Mouse (Mus musculus) liver, embryonic 12.5 days (tissue): ENCODE results near the gene Cyb561a3. TPM values are rescaled to one million over a fixed set of nuclear protein-coding genes. Genes with fewer than 3 reads are reported as not detected.
A peak's percentile ranks its signal among the peaks of the same experiment; 100 is the strongest.

Experiments used
- ATAC-seq: fragments of 200-750 bp; cut with Nextera tagmentation; 2 replicates; pipeline ENCODE4 v1.8.0; 2017; ENCODE audit warnings: moderate number of reproducible peaks, mild to moderate bottlenecking, moderate library complexity
- H3K27ac ChIP-seq: fragments of 300-500 bp; sonication (generic); 2 replicates; pipeline ENCODE4 v1.5.1; 2016; ENCODE audit warnings: mild to moderate bottlenecking
- H3K27me3 ChIP-seq: fragments of 300-500 bp; sonication (generic); replicated peaks from 2 replicates; pipeline ENCODE4 v1.6.1; 2016; ENCODE audit warnings: mild to moderate bottlenecking, moderate library complexity
- H3K36me3 ChIP-seq: fragments of 300-500 bp; sonication (generic); 2 replicates; pipeline ENCODE4 v1.6.1; 2016; ENCODE audit warnings: mild to moderate bottlenecking, moderate library complexity
- H3K4me1 ChIP-seq: fragments of 300-500 bp; sonication (generic); 2 replicates; pipeline ENCODE4 v1.6.1; 2016
- H3K4me2 ChIP-seq: fragments of 300-500 bp; sonication (generic); 2 replicates; pipeline ENCODE4 v1.6.1; 2016; ENCODE audit warnings: mild to moderate bottlenecking, moderate library complexity
- H3K4me3 ChIP-seq: fragments of 300-500 bp; sonication (generic); 2 replicates; pipeline ENCODE4 v1.5.1; 2016; ENCODE audit warnings: mild to moderate bottlenecking, moderate library complexity
- H3K9ac ChIP-seq: fragments of 300-500 bp; sonication (generic); 2 replicates; pipeline ENCODE4 v1.6.1; 2016; ENCODE audit warnings: mild to moderate bottlenecking, moderate library complexity
- H3K9me3 ChIP-seq: fragments of 300-500 bp; sonication (generic); replicated peaks from 2 replicates; pipeline ENCODE4 v1.6.1; 2016; ENCODE audit warnings: mild to moderate bottlenecking, moderate library complexity
- WGBS: fragments of 180-500 bp; shearing (Covaris S2); methylation state at CpG from one replicate; pipeline ENCODE4 v1.1.7; 2016; ENCODE audit not compliant: insufficient replicate concordance; 5-methylcytosine and 5-hydroxymethylcytosine counted together
- polyA plus RNA-seq: library from polyadenylated mRNA; unstranded; fragments of >200 nt; fragmentation: Nextera tagmentation; extraction: Ambion mirVana; gene quantifications from 2 replicates; pipeline ENCODE4 v1.2.1, GENCODE M21; 2016

Gene Cyb561a3
- polyA plus RNA-seq, 1 experiment from 2014 or later = 12.8 TPM

DNA sequence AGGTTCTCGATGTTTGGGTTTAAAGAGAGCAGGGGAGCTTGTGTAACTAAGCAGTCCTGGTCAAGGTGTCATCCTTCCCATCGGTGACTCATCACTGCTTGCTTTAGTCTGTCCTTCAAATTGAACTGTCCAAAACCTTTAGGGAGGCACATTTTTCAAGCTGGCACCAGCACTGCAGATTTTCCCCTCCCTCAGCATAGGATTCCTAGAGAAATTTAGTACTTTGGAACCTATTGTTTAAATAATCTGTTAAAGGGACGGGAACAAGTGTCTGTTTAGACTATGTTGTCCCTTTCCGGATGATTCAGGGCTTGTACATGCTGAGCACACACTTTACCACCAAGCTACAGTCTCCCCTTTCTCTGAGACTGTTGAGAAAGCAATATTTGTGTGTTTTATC lies 11.8 kb upstream of the Cyb561a3 start:
- ATAC-seq = no peak
- H3K27me3 ChIP-seq = no peaks in the 10 kb centered on the region
- no peak overlapping the region for H3K4me2 ChIP-seq
- no peaks in the 10 kb centered on the region for H3K9me3 ChIP-seq
- H3K27ac ChIP-seq = no peak overlapping the region
- 63% methylated on average over 4 of the region's 4 CpGs for WGBS
- peaks cover 11% of the 10 kb centered on the region; the same call in 1 of the 2 replicates for H3K36me3 ChIP-seq
- H3K4me1 ChIP-seq = peaks cover 15% of the 10 kb centered on the region
- H3K4me3 ChIP-seq = no peak overlapping the region
- H3K9ac ChIP-seq = no peak overlapping the region

DNA sequence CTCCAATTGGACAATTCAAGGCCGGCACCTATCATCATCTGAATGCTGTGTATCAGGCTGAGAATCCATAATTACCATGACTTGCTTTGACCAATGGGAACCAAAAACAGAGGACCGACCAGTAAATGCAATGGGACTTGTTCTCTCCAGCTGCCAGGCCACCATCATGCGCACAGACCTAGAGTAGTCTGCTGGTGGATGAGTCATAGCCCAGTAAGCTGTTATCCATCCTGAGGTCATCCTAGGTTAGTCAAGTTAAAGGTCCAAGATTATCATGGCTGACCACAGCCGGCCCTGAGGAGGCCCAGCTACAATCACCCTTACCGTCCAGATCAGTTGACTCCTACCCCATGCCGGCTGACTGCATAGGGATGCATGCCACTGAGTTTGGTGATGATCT lies 7.3 kb upstream of the Cyb561a3 start:
- Histone ChIP-seq H3K9me3 (no peaks in the 10 kb centered on the region), H3K27ac (no peak overlapping the region), H3K4me2 (no peak overlapping the region), H3K9ac (no peak overlapping the region), H3K4me3 (no peak overlapping the region), H3K27me3 (no peaks in the 10 kb centered on the region), H3K36me3 (peaks cover 54% of the 10 kb centered on the region), H3K4me1 (peaks cover 4% of the 10 kb centered on the region; the same call in 1 of the 2 replicates)
- no peak for ATAC-seq
- WGBS = 77% methylated on average over 6 of the region's 6 CpGs

DNA sequence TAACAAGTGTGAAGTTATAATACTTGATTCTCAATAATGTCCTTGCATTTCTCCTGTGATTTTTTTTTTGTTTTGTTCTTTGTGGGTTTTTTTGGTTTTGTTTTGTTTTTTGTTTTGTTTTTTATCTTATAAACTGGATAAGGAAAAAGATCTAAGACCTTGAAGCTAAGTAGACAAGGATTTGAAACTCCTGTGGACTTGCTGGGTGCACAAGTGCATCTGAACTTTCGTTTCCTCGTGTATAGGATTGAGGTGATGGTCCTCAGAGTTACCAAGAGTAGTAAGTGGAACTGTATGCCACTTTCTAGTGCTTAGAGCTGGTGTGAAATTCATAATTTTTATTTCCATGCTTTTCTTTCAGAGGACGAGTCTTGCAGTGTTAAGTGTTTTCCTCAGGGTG lies 3.1 kb downstream of the Cyb561a3 start:
- Histone ChIP-seq H3K9me3 (no peaks in the 10 kb centered on the region), H3K4me2 (no peak overlapping the region), H3K9ac (no peak overlapping the region), H3K4me3 (no peak overlapping the region), H3K36me3 (peaks cover 20% of the 10 kb centered on the region), H3K27ac (no peak overlapping the region), H3K27me3 (no peaks in the 10 kb centered on the region), H3K4me1 (peaks cover 34% of the 10 kb centered on the region)
- 69% methylated on average over 3 of the region's 3 CpGs for WGBS
- no peak for ATAC-seq

DNA sequence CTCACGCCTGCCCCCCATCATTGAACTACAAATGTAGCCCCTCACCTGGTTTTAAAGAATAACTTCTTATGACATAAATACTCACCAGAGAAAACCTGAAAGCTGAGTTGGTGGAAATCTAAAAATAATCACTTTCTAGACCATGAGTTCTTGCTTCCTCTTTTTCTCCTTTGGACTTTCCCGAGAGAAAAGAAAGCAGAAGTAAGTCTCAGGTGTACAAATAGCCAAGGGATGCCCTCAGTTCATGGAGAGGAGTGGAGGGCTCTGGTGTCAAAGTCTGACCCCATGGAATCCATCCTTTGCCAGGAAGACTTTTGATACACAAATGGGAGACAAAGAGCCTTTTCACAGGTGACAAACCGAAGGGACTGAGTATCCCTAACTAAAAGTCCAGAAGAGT lies 3.8 kb downstream of the Cyb561a3 start:
- H3K27me3 ChIP-seq = no peaks in the 10 kb centered on the region
- ATAC-seq = no peak

DNA sequence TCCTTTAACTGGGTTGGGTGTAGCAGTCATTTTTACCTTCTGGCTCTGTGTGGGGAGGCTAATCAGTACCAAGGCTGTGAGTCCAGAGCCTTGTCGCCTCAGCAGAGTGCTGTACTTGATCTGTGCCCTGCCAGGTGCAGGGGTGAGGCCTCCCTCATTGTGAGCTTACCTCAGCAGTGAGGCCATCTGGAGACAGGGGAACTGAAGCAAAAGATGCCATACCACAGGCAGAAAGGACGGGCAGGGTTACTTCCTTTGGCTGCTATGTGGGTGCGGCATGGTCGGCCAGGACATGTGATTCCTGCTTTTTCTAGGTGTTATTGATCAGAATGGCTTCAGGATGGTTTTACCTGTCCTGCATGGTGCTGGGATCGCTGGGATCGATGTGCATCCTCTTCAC lies 5.0 kb downstream of the Cyb561a3 start:
- no peaks in the 10 kb centered on the region for H3K9me3 ChIP-seq
- no peak overlapping the region for H3K27ac ChIP-seq
- H3K36me3 ChIP-seq = peaks cover 20% of the 10 kb centered on the region
- no peak for ATAC-seq
- no peak overlapping the region for H3K4me3 ChIP-seq
- H3K4me2 ChIP-seq = no peak overlapping the region
- H3K27me3 ChIP-seq = no peaks in the 10 kb centered on the region
- H3K4me1 ChIP-seq = peaks cover 26% of the 10 kb centered on the region
- 79% methylated on average over 6 of the region's 6 CpGs for WGBS
- no peak overlapping the region for H3K9ac ChIP-seq

More for the DNA sequence above, 3.8 kb downstream of the Cyb561a3 start:
- H3K4me1 ChIP-seq = peaks cover 33% of the 10 kb centered on the region
- no peak overlapping the region for H3K9ac ChIP-seq
- H3K36me3 ChIP-seq = peaks cover 20% of the 10 kb centered on the region
- H3K9me3 ChIP-seq = no peaks in the 10 kb centered on the region
- no peak overlapping the region for H3K4me2 ChIP-seq
- no peak overlapping the region for H3K4me3 ChIP-seq
- 37% methylated on average over 3 of the region's 3 CpGs for WGBS
- no peak overlapping the region for H3K27ac ChIP-seq

DNA sequence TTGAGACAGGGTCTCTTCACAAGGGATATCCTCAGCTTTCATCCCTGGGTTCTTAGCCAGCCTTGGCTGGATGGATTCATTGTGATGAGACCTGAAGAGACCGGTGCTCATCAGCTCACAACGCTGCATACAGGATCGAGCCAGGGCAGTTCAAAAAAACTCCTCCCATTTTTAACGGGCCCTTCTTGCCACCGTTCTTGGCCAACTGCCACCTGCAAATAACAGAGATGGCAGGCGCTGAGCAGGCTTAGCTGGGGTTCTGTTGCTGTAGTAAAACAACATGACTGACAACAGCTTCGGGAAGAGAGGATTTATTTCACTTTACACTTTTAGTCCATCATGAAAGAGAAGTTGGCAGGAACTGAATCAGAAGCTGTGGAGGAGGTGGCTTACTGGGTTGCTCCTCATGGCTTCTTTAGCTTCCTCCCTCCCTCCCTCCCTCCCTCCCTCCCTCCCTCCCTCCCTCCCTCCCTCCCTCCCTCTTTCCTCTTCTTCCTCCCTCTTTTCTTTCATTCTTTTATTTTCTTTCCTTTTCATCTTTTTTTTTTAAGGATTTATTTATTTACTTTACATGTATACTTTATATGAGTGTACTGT lies 6.7 kb downstream of the Cyb561a3 start:
- Histone ChIP-seq H3K9ac (no peak overlapping the region), H3K27ac (no peak overlapping the region), H3K36me3 (peaks cover 30% of the 10 kb centered on the region), H3K4me3 (no peak overlapping the region), H3K27me3 (no peaks in the 10 kb centered on the region), H3K4me2 (no peak overlapping the region), H3K9me3 (no peaks in the 10 kb centered on the region), H3K4me1 (peaks cover 22% of the 10 kb centered on the region)
- 63% methylated on average over 7 of the region's 7 CpGs for WGBS
- ATAC-seq = no peak

DNA sequence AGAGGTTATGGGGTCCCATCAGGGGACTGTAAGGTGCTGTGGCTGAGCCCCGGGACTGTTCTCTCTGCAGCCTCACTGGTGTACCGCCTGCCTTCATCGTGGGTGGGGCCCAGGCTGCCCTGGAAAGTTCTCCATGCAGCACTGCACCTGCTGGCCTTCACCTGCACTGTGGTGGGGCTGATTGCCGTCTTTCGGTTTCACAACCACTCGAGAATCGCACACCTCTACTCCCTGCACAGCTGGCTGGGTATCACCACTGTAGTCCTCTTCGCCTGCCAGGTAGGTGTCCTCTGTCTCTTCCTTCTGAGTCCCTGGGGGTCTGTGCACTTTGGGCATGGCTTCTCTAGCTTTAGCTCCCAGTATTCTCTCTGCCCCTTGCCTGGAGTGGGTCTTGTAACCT lies 8.1 kb downstream of the Cyb561a3 start:
- Histone ChIP-seq H3K36me3 (peaks cover 34% of the 10 kb centered on the region), H3K9me3 (no peaks in the 10 kb centered on the region), H3K27me3 (no peaks in the 10 kb centered on the region), H3K27ac (no peak overlapping the region), H3K4me2 (no peak overlapping the region), H3K9ac (no peak overlapping the region), H3K4me3 (no peak overlapping the region), H3K4me1 (peaks cover 21% of the 10 kb centered on the region)
- 0 out of 2 replicates have a peak, but pooled peaks have one; percentile 10 for ATAC-seq
- WGBS = 74% methylated on average over 8 of the region's 8 CpGs

DNA sequence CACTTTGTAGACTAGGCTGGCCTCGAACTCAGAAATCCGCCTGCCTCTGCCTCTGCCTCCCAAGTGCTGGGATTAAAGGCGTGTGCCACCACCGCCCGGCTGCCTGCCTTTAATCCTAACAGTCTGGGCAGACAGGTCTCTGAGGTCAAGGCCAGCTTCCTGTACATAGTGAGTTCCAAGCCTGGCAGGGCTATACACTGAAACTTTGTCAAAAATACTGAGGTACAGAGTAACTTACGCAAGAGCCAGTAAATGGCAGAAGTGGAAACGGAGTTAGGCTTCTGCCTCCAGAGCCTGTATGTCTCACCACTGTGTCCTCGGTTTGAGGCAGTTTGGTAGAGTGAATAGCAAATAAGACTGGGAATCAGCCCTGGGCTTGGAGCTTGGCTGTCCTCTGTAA lies 10.3 kb downstream of the Cyb561a3 start:
- no peak for ATAC-seq
- Histone ChIP-seq H3K9ac (no peak overlapping the region), H3K27ac (no peak overlapping the region), H3K9me3 (no peaks in the 10 kb centered on the region), H3K36me3 (peaks cover 37% of the 10 kb centered on the region), H3K4me1 (peaks cover 21% of the 10 kb centered on the region), H3K4me2 (no peak overlapping the region), H3K4me3 (no peak overlapping the region), H3K27me3 (no peaks in the 10 kb centered on the region)
- 83% methylated on average over 8 of the region's 8 CpGs for WGBS

DNA sequence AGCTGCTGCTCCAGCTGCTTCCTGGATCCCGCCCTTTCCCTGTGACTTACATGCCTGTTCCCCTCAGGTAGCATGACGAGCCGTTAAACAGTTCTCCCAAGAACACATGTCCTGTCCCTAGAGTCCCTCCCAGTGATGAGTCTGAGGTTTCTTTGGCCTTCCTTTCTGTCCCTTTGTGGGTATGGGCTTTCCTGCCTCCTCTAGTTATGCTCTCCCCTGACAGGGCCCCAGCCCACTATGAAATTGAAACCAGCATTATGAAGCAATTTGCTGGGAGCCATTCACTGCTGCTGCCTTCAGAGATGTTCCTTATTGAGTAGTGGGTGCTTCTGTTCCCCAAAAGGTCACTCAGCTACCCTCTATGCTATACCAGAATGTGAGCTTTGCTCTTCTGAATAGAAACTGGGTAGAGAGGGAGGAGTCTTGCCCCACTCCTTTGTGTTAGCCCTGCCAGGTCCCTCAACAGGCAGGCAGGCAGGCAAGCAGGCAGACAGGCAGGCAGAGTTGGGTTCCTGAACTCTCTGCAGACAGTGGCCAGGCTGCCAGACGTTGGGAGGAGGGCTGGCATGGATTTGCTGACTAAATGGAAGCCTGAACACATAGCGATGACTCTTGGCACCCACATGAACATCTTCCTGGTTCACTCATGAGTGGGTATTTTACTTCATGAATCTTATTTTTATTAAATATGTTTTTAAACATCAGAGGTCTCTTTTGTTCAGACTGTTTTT lies 12.3 kb downstream of the Cyb561a3 start:
- Histone ChIP-seq H3K9ac (no peak overlapping the region), H3K9me3 (no peaks in the 10 kb centered on the region), H3K4me3 (no peak overlapping the region), H3K4me2 (no peak overlapping the region), H3K27ac (peak overlapping the region; percentile 20; the same call in 1 of the 2 replicates), H3K4me1 (peaks cover 18% of the 10 kb centered on the region; the same call in 1 of the 2 replicates), H3K36me3 (peaks cover 48% of the 10 kb centered on the region), H3K27me3 (no peaks in the 10 kb centered on the region)
- no peak for ATAC-seq
- WGBS = 50% methylated on average over 5 of the region's 5 CpGs

DNA sequence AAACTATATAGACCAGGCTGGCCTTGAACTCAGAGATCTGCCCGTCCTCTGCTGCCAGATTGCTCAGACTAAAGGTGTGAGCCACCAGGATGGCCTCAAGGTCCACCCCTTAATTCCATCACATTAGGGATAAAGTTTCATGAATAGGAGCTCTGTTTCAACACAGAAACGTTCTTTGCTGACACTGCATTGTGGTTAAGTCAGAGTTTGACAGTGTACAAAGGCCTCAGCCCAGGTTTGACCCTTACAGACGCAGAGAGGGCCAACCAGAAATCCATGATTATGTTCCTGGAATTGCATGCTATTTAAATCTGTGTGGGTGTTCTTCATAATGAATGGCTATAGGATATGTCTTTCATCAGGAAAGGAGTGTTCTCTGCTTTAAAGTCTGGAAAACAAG lies 13.3 kb downstream of the Cyb561a3 start:
- H3K27ac ChIP-seq = no peak overlapping the region
- 62% methylated on average over 3 of the region's 3 CpGs for WGBS
- no peaks in the 10 kb centered on the region for H3K9me3 ChIP-seq
- peaks cover 16% of the 10 kb centered on the region; the same call in 1 of the 2 replicates for H3K4me1 ChIP-seq
- no peak overlapping the region for H3K4me3 ChIP-seq
- no peak for ATAC-seq
- H3K4me2 ChIP-seq = no peak overlapping the region
- no peak overlapping the region for H3K9ac ChIP-seq
- H3K27me3 ChIP-seq = no peaks in the 10 kb centered on the region
- peaks cover 52% of the 10 kb centered on the region for H3K36me3 ChIP-seq

DNA sequence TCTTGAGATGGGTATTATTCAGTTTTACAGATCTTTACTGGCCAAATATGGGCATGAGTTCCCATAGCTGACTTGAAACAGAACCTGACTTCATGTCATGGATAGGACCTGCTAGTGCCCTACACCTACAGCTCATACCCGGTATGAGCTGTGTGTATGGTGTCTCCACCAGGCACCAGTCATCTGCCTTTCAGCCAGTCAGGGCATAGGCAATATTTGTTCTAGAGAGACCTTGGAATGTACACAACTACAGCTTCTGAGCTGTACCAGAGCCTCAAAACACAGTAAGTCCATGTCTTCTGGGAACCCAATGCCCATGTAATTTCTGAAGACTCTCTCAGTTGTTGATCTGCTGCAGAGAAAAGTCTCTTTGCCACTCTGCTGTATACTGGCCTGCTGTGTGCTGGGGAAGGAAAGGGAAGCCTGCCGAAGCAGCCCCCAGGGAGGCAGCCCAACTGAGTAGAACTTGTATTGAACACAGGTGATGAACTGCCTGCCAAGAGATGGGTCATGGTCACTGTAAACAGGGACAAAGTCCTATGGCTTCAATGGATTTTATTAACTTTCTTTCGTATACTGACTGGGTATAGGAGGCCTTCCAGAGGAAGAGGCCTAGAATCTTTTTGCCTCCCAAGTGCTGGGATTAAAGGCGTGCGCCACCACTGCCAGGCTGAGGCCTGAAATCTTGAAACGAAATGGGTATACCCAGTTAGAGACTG lies 14.8 kb downstream of the Cyb561a3 start:
- Histone ChIP-seq H3K36me3 (peaks cover 67% of the 10 kb centered on the region), H3K4me1 (peaks cover 15% of the 10 kb centered on the region; the same call in 1 of the 2 replicates), H3K9me3 (no peaks in the 10 kb centered on the region), H3K4me3 (no peak overlapping the region), H3K4me2 (no peak overlapping the region), H3K27me3 (no peaks in the 10 kb centered on the region), H3K9ac (no peak overlapping the region), H3K27ac (no peak overlapping the region)
- WGBS = 77% methylated on average over 6 of the region's 6 CpGs
- ATAC-seq = peak; percentile 52; the same call in 1 of the 2 replicates

DNA sequence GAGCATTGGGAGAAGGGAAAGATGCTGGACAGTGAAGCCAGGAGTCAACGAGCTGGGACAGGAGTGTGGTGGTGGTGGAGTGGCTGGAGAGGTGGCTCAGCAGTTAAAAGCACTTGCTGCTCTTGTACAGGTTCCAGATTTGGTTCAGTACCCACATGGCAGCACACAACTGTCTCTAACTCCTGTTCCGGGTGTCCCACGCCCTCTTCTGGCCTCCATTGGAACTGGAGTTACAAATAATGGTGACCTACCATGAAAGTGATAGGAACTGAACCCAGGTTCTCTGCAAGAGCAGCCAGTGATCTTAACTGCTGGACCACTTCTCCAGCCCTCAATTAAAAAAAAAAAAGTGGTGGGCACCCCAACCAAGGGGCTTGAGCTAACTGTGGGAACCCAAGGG lies 21.2 kb downstream of the Cyb561a3 start:
- Histone ChIP-seq H3K27ac (no peak overlapping the region), H3K4me3 (no peak overlapping the region), H3K9ac (no peak overlapping the region), H3K4me2 (no peak overlapping the region), H3K4me1 (peaks cover 11% of the 10 kb centered on the region), H3K9me3 (no peaks in the 10 kb centered on the region), H3K27me3 (no peaks in the 10 kb centered on the region), H3K36me3 (peaks cover 57% of the 10 kb centered on the region)
- WGBS = 38% methylated on average over 3 of the region's 3 CpGs
- ATAC-seq = no peak
